Mouse (Mus musculus): ENCODE data around the gene Spint3.
A peak's percentile ranks its signal among the peaks of the same experiment; 100 is the strongest.

Spint3 gene

GRCm38 (mm10) chr2:164549963-164550894 is 23.0 kb downstream of the Spint3 start:
- no peak for DNase-seq (ENCODE audit: low read depth)

GRCm38 (mm10) chr2:164549338-164549737 is 23.9 kb downstream of the Spint3 start:
- DNase-seq (ENCODE audit: low read depth), result no peak

- DNase-seq (ENCODE audit: low read depth), result no peak
Measured at GRCm38 (mm10) chr2:164544454-164545097, 28.7 kb downstream of the Spint3 start.

GRCm38 (mm10) chr2:164543745-164544144 is 29.5 kb downstream of the Spint3 start:
- no peak for DNase-seq (ENCODE audit: low read depth)

- DNase-seq (ENCODE audit: low read depth), result no peak
Measured at GRCm38 (mm10) chr2:164542598-164542997, 30.7 kb downstream of the Spint3 start.

GRCm38 (mm10) chr2:164542132-164542531 is 31.1 kb downstream of the Spint3 start:
- no peak for DNase-seq (ENCODE audit: low read depth)

- DNase-seq (ENCODE audit: low read depth), result no peak
Measured at GRCm38 (mm10) chr2:164540652-164541427, 32.4 kb downstream of the Spint3 start.

GRCm38 (mm10) chr2:164537003-164537402 is 36.3 kb downstream of the Spint3 start:
- DNase-seq (ENCODE audit: low read depth), result no peak

GRCm38 (mm10) chr2:164534315-164534714 is 38.9 kb downstream of the Spint3 start:
- no peak for DNase-seq (ENCODE audit: low read depth)

GRCm38 (mm10) chr2:164531169-164531568 is 42.1 kb downstream of the Spint3 start:
- DNase-seq (ENCODE audit: low read depth), result peak; percentile 45

GRCm38 (mm10) chr2:164528557-164528956 is 44.7 kb downstream of the Spint3 start:
- DNase-seq (ENCODE audit: low read depth), result no peak

GRCm38 (mm10) chr2:164523301-164523773 is 49.9 kb downstream of the Spint3 start:
- no peak for DNase-seq (ENCODE audit: low read depth)

GRCm38 (mm10) chr2:164522280-164522679 is 51.0 kb downstream of the Spint3 start:
- peak; percentile 37 for DNase-seq (ENCODE audit: low read depth)

- DNase-seq (ENCODE audit: low read depth), result peak; percentile 76
Measured at GRCm38 (mm10) chr2:164521841-164522240, 51.4 kb downstream of the Spint3 start.

GRCm38 (mm10) chr2:164520782-164521181 is 52.5 kb downstream of the Spint3 start:
- DNase-seq (ENCODE audit: low read depth), result no peak

All from c-Kit-positive CD71-negative TER-119-negative erythroid progenitor cells, embryonic 14.5 days (primary cell).